Mouse (Mus musculus): ENCODE measurements around the gene Rnf220. TPM values are rescaled to one million over a fixed set of nuclear protein-coding genes. Genes with fewer than 3 reads are reported as not detected.

Gene Rnf220
- polyA plus RNA-seq, 1 experiment from 2014 or later = 76.0 TPM

DNA sequence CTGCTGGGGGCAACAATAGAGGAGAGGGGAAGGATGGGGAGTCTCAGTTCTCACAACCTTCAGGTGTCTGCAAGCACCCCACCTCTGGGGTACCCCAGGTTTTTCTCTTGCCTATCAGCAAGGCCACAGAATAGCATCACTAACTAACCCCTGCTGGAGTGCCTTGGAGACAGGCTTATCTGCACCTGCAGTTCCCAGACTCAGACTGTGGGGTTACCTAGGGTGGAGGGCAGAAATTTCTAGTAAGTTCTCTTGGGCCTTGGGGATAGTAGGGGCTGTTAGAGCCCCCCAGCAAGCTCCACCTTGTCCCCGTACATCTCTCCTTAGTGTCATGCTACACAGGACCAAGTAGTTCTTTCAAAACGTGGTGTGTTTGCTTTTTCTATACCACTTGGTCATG lies 104.5 kb downstream of the Rnf220 start:
- Histone ChIP-seq H3K27ac (ENCODE audit: low read length) (no peak overlapping the region), H3K27me3 (ENCODE audit: insufficient read depth, low read length) (peaks cover 26% of the 10 kb centered on the region), H3K4me3 (ENCODE audit: low read length) (no peak overlapping the region), H3K36me3 (ENCODE audit: insufficient read depth, low read length) (no peaks in the 10 kb centered on the region), H3K4me2 (replicated peaks; ENCODE audit: low read depth, low read length) (peak overlapping the region; percentile 46; the same call in 1 of the 2 replicates), H3K9ac (replicated peaks; ENCODE audit: low read length) (no peak overlapping the region), H3K9me3 (ENCODE audit: low read length) (no peaks in the 10 kb centered on the region), H3K4me1 (ENCODE audit: insufficient read depth, low read length) (peaks cover 10% of the 10 kb centered on the region)
- ATAC-seq (ENCODE audit: low FRiP score, low TSS enrichment) = 0 out of 2 replicates have a peak, but pooled peaks have one; percentile 6
- WGBS = 28% methylated on average over 2 of the region's 2 CpGs

GRCm38 (mm10) chr4:117391966-117392365 lies 104.9 kb downstream of the Rnf220 start:
- Histone ChIP-seq H3K4me2 (replicated peaks; ENCODE audit: low read depth, low read length) (peak overlapping the region; percentile 46), H3K9me3 (ENCODE audit: low read length) (no peaks in the 10 kb centered on the region), H3K27ac (ENCODE audit: low read length) (no peak overlapping the region), H3K36me3 (ENCODE audit: insufficient read depth, low read length) (no peaks in the 10 kb centered on the region), H3K27me3 (ENCODE audit: insufficient read depth, low read length) (peaks cover 26% of the 10 kb centered on the region), H3K4me3 (ENCODE audit: low read length) (peak overlapping the region; percentile 12), H3K9ac (replicated peaks; ENCODE audit: low read length) (no peak overlapping the region), H3K4me1 (ENCODE audit: insufficient read depth, low read length) (peaks cover 10% of the 10 kb centered on the region)
- peak; percentile 83 for ATAC-seq (ENCODE audit: low FRiP score, low TSS enrichment)
- WGBS = 2% methylated on average over 9 of the region's 9 CpGs

DNA sequence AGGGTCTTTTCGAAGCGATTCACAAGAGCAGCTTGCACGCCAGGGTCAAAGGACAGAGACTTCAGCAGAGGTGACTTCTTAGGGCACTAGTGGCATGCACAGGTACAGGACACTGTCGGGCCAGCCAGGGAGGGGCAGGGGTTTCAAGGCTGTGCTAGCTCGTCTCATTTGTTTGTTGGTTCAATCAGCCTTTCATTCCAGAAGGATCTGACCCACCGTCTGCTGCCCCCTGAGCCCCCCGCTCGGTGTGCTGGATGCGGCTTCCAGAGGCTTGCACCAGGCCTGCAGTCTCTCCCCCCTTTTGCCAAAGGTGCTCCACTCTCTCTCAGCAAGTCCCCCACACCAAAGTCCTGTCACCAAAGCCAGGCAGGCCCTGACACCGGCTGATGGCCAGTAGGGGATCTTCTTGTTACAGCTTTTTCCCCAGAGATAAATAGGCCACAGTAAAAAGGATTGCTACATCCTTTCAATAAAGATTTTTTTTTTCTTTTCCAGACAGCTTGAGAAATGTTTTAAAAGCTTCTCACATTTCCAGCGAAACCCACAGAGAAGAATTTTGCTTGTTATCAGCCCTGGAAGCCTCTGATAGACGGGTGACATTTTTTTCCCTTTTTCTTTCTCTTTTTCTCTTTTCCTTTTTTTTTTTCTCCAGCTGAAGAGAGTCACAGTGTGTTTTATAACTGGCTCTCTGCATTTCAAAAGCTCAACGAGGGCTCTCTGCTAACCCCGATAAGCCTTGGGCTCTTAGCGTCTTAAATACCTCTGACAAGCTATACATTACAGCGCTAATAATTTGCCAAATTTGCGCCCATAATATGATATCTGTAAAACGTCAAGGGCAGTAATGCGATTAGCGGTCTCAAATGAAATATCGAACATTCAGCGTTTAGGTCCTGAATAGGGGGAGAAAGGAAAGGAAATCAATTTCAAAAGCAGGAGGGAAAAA lies 105.7 kb downstream of the Rnf220 start:
- Histone ChIP-seq H3K9ac (replicated peaks; ENCODE audit: low read length) (no peak overlapping the region), H3K27me3 (ENCODE audit: insufficient read depth, low read length) (peaks cover 26% of the 10 kb centered on the region), H3K9me3 (ENCODE audit: low read length) (no peaks in the 10 kb centered on the region), H3K4me2 (replicated peaks; ENCODE audit: low read depth, low read length) (peak overlapping the region; percentile 46), H3K27ac (ENCODE audit: low read length) (no peak overlapping the region), H3K4me3 (ENCODE audit: low read length) (peak overlapping the region; percentile 12; the same call in 1 of the 2 replicates), H3K4me1 (ENCODE audit: insufficient read depth, low read length) (peaks cover 10% of the 10 kb centered on the region), H3K36me3 (ENCODE audit: insufficient read depth, low read length) (no peaks in the 10 kb centered on the region)
- no peak for ATAC-seq (ENCODE audit: low FRiP score, low TSS enrichment)
- WGBS = 28% methylated on average over 22 of the region's 22 CpGs

DNA sequence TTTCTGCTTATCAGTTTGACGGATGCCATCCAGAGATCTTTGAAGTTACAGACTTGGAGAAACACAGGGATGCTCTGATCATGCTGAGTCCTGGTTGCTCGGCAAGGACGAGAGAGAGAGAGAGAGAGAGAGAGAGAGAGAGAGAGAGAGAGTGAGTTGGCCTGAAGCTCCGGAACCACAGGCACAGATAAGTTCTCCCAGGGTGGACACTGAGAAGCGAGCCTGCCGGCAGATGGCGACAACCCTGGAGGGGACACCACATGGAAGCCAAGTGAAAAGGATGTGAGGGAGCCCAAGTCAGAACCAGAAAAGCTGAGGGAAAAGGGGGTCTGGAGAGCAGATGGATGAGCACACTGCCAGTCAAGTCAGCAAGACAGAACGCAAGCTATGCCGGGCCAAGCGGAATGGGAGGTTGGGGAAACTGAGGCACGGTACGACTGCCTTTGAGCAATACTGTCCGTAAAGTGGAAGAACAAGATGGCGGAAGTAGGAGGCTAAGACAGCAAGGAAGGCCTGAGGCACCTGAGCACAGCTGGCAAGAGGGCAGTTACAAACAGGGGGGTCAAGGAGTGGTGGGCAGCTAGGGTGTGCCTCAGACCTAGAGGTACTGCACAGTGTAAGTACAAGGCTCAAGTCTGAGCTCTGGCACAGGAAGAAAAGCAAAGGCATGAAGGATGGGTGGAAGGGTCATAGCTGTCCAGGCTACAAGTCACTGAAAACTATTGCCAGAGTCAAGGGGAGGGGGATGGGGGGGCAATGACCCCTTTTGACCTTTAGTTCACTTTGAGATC lies 107.4 kb downstream of the Rnf220 start:
- Histone ChIP-seq H3K27ac (ENCODE audit: low read length) (no peak overlapping the region), H3K27me3 (ENCODE audit: insufficient read depth, low read length) (peaks cover 26% of the 10 kb centered on the region), H3K4me3 (ENCODE audit: low read length) (no peak overlapping the region), H3K9me3 (ENCODE audit: low read length) (no peaks in the 10 kb centered on the region), H3K4me1 (ENCODE audit: insufficient read depth, low read length) (peaks cover 10% of the 10 kb centered on the region), H3K9ac (replicated peaks; ENCODE audit: low read length) (no peak overlapping the region), H3K4me2 (replicated peaks; ENCODE audit: low read depth, low read length) (no peak overlapping the region), H3K36me3 (ENCODE audit: insufficient read depth, low read length) (no peaks in the 10 kb centered on the region)
- ATAC-seq (ENCODE audit: low FRiP score, low TSS enrichment) = peak; percentile 31; the same call in 1 of the 2 replicates
- 87% methylated on average over 14 of the region's 14 CpGs for WGBS

- 96% methylated on average over 1 of the region's 1 CpGs for WGBS
- H3K9ac ChIP-seq (replicated peaks; ENCODE audit: low read length) = no peak overlapping the region
- no peak overlapping the region for H3K4me2 ChIP-seq (replicated peaks; ENCODE audit: low read depth, low read length)
- ATAC-seq (ENCODE audit: low FRiP score, low TSS enrichment) = no peak
- peaks cover 9% of the 10 kb centered on the region; the same call in 1 of the 2 replicates for H3K27me3 ChIP-seq (ENCODE audit: insufficient read depth, low read length)
- H3K36me3 ChIP-seq (ENCODE audit: insufficient read depth, low read length) = no peaks in the 10 kb centered on the region
- no peaks in the 10 kb centered on the region for H3K9me3 ChIP-seq (ENCODE audit: low read length)
- no peak overlapping the region for H3K27ac ChIP-seq (ENCODE audit: low read length)
- no peaks in the 10 kb centered on the region for H3K4me1 ChIP-seq (ENCODE audit: insufficient read depth, low read length)
- H3K4me3 ChIP-seq (ENCODE audit: low read length) = no peak overlapping the region
Measured at GRCm38 (mm10) chr4:117385247-117385646, 111.6 kb downstream of the Rnf220 start.

DNA sequence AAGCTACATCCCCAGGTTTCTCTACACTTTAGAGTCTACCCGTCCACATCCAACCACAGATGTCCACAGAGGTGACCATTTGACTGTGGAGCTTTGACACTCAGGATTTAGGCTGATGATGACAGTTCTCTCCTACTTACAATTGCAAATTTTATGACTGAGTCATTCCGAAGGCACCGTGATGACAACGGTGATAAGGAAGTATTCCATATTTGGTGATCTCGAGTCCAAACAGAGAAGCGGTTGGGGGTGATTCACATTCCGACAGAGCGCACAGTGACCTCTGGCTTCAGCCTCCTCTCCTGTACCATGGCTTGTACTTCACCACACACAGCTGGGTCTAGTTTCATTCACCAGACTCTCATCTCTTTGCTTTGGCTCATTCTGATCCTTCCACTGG lies 115.0 kb downstream of the Rnf220 start:
- no peak overlapping the region for H3K27ac ChIP-seq (ENCODE audit: low read length)
- no peaks in the 10 kb centered on the region for H3K4me1 ChIP-seq (ENCODE audit: insufficient read depth, low read length)
- no peak overlapping the region for H3K4me2 ChIP-seq (replicated peaks; ENCODE audit: low read depth, low read length)
- peaks cover 15% of the 10 kb centered on the region; the same call in 1 of the 2 replicates for H3K27me3 ChIP-seq (ENCODE audit: insufficient read depth, low read length)
- peaks cover 4% of the 10 kb centered on the region; the same call in 1 of the 2 replicates for H3K9me3 ChIP-seq (ENCODE audit: low read length)
- H3K9ac ChIP-seq (replicated peaks; ENCODE audit: low read length) = no peak overlapping the region
- H3K36me3 ChIP-seq (ENCODE audit: insufficient read depth, low read length) = no peaks in the 10 kb centered on the region
- no peak for ATAC-seq (ENCODE audit: low FRiP score, low TSS enrichment)
- WGBS = 46% methylated on average over 8 of the region's 8 CpGs
- no peak overlapping the region for H3K4me3 ChIP-seq (ENCODE audit: low read length)

- H3K9ac ChIP-seq (replicated peaks; ENCODE audit: low read length) = no peak overlapping the region
- peaks cover 4% of the 10 kb centered on the region; the same call in 1 of the 2 replicates for H3K9me3 ChIP-seq (ENCODE audit: low read length)
- no peak overlapping the region for H3K27ac ChIP-seq (ENCODE audit: low read length)
- H3K27me3 ChIP-seq (ENCODE audit: insufficient read depth, low read length) = peaks cover 15% of the 10 kb centered on the region; the same call in 1 of the 2 replicates
- H3K4me1 ChIP-seq (ENCODE audit: insufficient read depth, low read length) = no peaks in the 10 kb centered on the region
- ATAC-seq (ENCODE audit: low FRiP score, low TSS enrichment) = no peak
- H3K4me3 ChIP-seq (ENCODE audit: low read length) = no peak overlapping the region
- whole genome bisulfite sequencing = 99% methylated on average over 5 of the region's 5 CpGs
- no peak overlapping the region for H3K4me2 ChIP-seq (replicated peaks; ENCODE audit: low read depth, low read length)
- no peaks in the 10 kb centered on the region for H3K36me3 ChIP-seq (ENCODE audit: insufficient read depth, low read length)
Measured at GRCm38 (mm10) chr4:117380558-117380935, 116.3 kb downstream of the Rnf220 start.

- Histone ChIP-seq H3K27me3 (ENCODE audit: insufficient read depth, low read length) (peaks cover 15% of the 10 kb centered on the region; the same call in 1 of the 2 replicates), H3K4me2 (replicated peaks; ENCODE audit: low read depth, low read length) (no peak overlapping the region), H3K9me3 (ENCODE audit: low read length) (peaks cover 4% of the 10 kb centered on the region; the same call in 1 of the 2 replicates), H3K36me3 (ENCODE audit: insufficient read depth, low read length) (no peaks in the 10 kb centered on the region), H3K4me1 (ENCODE audit: insufficient read depth, low read length) (peaks cover 1% of the 10 kb centered on the region; the same call in 1 of the 2 replicates), H3K9ac (replicated peaks; ENCODE audit: low read length) (no peak overlapping the region), H3K27ac (ENCODE audit: low read length) (no peak overlapping the region), H3K4me3 (ENCODE audit: low read length) (no peak overlapping the region)
- WGBS = 44% methylated on average over 14 of the region's 14 CpGs
- ATAC-seq (ENCODE audit: low FRiP score, low TSS enrichment) = no peak
Measured at GRCm38 (mm10) chr4:117379803-117380557, 116.9 kb downstream of the Rnf220 start.

DNA sequence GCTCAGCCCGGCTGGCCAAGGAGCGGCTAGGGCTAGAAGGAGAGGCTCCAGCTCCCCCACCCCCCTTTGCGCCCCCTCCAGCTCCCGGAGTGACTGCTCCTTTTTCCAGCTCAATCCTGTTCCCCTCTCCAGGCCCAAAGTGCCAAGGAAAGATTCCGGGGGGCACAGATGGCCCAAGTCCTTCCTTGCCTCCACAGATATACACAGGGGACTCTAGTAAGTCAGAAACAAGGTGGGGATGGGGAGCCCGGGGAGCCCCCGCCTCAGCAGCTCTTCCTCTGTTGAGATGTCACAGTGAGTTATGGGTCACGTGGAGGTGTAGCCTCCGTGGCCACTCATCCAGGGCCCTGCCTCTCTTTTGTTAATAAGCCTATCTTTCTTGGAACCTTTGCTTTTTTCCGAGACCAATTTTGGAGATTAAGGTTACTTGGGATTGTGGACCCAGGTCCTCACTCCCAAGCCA lies 122.7 kb downstream of the Rnf220 start:
- peak overlapping the region; percentile 45 for H3K4me2 ChIP-seq (replicated peaks; ENCODE audit: low read depth, low read length)
- H3K36me3 ChIP-seq (ENCODE audit: insufficient read depth, low read length) = no peaks in the 10 kb centered on the region
- H3K9me3 ChIP-seq (ENCODE audit: low read length) = peaks cover 4% of the 10 kb centered on the region; the same call in 1 of the 2 replicates
- H3K4me3 ChIP-seq (ENCODE audit: low read length) = no peak overlapping the region
- H3K27ac ChIP-seq (ENCODE audit: low read length) = peak overlapping the region; percentile 51; the same call in 1 of the 2 replicates
- 17% methylated on average over 10 of the region's 10 CpGs for WGBS
- peaks cover 4% of the 10 kb centered on the region; the same call in 1 of the 2 replicates for H3K27me3 ChIP-seq (ENCODE audit: insufficient read depth, low read length)
- H3K9ac ChIP-seq (replicated peaks; ENCODE audit: low read length) = no peak overlapping the region
- peaks cover 18% of the 10 kb centered on the region for H3K4me1 ChIP-seq (ENCODE audit: insufficient read depth, low read length)
- peak; percentile 55 for ATAC-seq (ENCODE audit: low FRiP score, low TSS enrichment)

Measured in kidney, embryonic 16.5 days (tissue).